Mouse (Mus musculus) myocyte (in vitro differentiated cells): Measurements from ENCODE around the gene Duoxa2.

ENCODE experiments used
- CEBPB ChIP-seq: IDR thresholded peaks from 2 replicates; pipeline ENCODE4 v1.6.1; 2011; ENCODE audit warnings: mild to moderate bottlenecking, moderate library complexity; ENCODE audit not compliant: poor library complexity, insufficient read depth, severe bottlenecking
- POLR2A ChIP-seq: IDR thresholded peaks from one replicate; pipeline ENCODE4 v1.6.1; 2011; ENCODE audit warnings: low read depth, mild to moderate bottlenecking, control low read depth, moderate library complexity; ENCODE audit not compliant: insufficient read length
- SRF ChIP-seq: IDR thresholded peaks from one replicate; pipeline ENCODE4 v1.6.1; 2011; ENCODE audit warnings: low read depth; ENCODE audit not compliant: control insufficient read depth, insufficient read length
- TCF12 ChIP-seq: IDR thresholded peaks from one replicate; pipeline ENCODE4 v1.6.1; 2011; ENCODE audit warnings: mild to moderate bottlenecking, control low read depth; ENCODE audit not compliant: poor library complexity, insufficient read depth, severe bottlenecking
- TCF3 ChIP-seq: IDR thresholded peaks from one replicate; pipeline ENCODE4 v1.6.1; 2011; ENCODE audit warnings: low read depth, control low read depth; ENCODE audit not compliant: insufficient read length
- USF1 ChIP-seq: IDR thresholded peaks from one replicate; pipeline ENCODE4 v1.6.1; 2011; ENCODE audit warnings: low read depth, mild to moderate bottlenecking, control low read depth, moderate library complexity

GRCm38 (mm10) chr2:122294916-122295315 lies 3.8 kb upstream of the Duoxa2 start:
- TF ChIP-seq POLR2A (no peak), USF1 (no peak), TCF12 (no peak), TCF3 (no peak), CEBPB (no peak), SRF (no peak)
